Mouse (Mus musculus) erythroblast, embryonic 14.5 days (primary cell): ENCODE measurements around the gene Spint4. TPM values are rescaled to one million over a fixed set of nuclear protein-coding genes. Genes with fewer than 3 reads are reported as not detected.

Experiments
- H3K27me3 ChIP-seq: 2 replicates; pipeline ENCODE4 v1.6.1; 2012; ENCODE audit warnings: inconsistent platforms; ENCODE audit not compliant: control insufficient read depth
- H3K36me3 ChIP-seq: 2 replicates; pipeline ENCODE4 v1.6.1; 2012; ENCODE audit warnings: mild to moderate bottlenecking, inconsistent platforms; ENCODE audit not compliant: control insufficient read depth
- H3K4me1 ChIP-seq: 2 replicates; pipeline ENCODE4 v1.6.1; 2012; ENCODE audit warnings: inconsistent platforms; ENCODE audit not compliant: control insufficient read depth
- H3K4me3 ChIP-seq: replicated peaks from 2 replicates; pipeline ENCODE3; 2012; ENCODE audit warnings: moderate library complexity, mild to moderate bottlenecking, inconsistent platforms
- H3K9me3 ChIP-seq: 2 replicates; pipeline ENCODE4 v1.6.1; 2012; ENCODE audit warnings: low read length, inconsistent platforms, mixed read lengths; ENCODE audit not compliant: control insufficient read depth
- GATA1 ChIP-seq: IDR thresholded peaks from 2 replicates; pipeline ENCODE4 v1.6.1; 2012; ENCODE audit warnings: low read length, inconsistent platforms, mixed read lengths
- TAL1 ChIP-seq: IDR thresholded peaks from 3 replicates; pipeline ENCODE4 v1.6.1; 2012; ENCODE audit warnings: low read length, inconsistent platforms, mixed read lengths
- polyA plus RNA-seq: library from polyadenylated mRNA; stranded (reverse); fragments of >175 nt; gene quantifications from 2 replicates; pipeline ENCODE4 v1.2.3, GENCODE M21; 2012

Spint4 gene
- polyA plus RNA-seq, 1 experiment, result not detected

- H3K9me3 ChIP-seq, result no peaks in the 10 kb centered on the region; the same call in 1 of the 2 replicates
- H3K4me3 ChIP-seq, result peak within 1 kb of the TSS; percentile 91
- no peak for TF ChIP-seq GATA1
- no peak for TF ChIP-seq TAL1
- peaks cover 47% of the 10 kb centered on the region for H3K36me3 ChIP-seq
- H3K27me3 ChIP-seq, result peaks cover 35% of the 10 kb centered on the region
- peaks cover 54% of the 10 kb centered on the region for H3K4me1 ChIP-seq
Observed at GRCm38 (mm10) chr2:164745843-164746479, 47.7 kb downstream of the Spint4 start, which contains the start of the genes Wfdc3 and Dnttip1. Gene Wfdc3, minus strand, starts transcription at chr2:164745931. Gene Dnttip1, plus strand, starts transcription at chr2:164745983.

DNA sequence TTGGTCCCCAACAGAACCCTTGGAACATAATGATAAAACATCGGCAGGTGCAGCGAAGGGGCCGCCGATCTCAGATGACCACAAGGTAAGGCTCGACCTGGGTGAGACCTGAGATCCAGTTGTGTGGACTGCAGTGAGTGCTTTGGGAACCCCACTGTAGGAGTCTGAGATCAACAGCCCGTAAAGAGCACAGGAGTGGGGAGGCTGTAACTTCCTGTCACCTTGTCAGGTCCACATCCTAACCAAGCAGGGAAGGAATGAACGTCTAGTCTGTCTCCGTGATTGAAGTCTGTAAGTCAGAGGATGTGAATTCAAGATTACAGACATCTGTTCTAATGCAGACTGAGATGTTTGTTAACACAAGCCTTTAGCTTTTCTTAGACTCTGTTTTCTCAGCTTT lies 48.4 kb downstream of the Spint4 start:
- Histone ChIP-seq H3K9me3 (no peaks in the 10 kb centered on the region; the same call in 1 of the 2 replicates), H3K4me3 (peak overlapping the region; percentile 91), H3K4me1 (peaks cover 54% of the 10 kb centered on the region), H3K36me3 (peaks cover 54% of the 10 kb centered on the region), H3K27me3 (peaks cover 31% of the 10 kb centered on the region)
- TF ChIP-seq GATA1 (no peak), TAL1 (no peak)

DNA sequence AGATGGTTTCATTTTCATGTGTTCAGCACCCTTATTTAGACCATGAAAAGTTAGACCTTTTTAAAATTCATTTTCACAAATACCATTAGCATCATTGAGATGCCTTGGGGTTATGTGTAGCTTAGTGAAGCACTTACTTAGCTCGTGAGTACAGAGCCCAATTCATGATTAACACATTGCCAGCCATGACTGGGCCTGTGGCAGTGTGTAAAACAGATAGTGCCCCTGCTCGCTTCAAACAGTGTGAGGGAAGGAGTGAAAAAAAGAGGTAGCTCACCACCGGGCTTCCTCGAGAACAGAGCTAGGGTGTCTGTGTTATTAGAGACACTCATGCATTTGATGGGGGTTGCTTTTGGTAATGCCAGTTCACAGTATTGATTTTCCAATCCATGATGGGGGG lies 49.9 kb downstream of the Spint4 start:
- H3K4me1 ChIP-seq, result peaks cover 60% of the 10 kb centered on the region
- peak overlapping the region; percentile 91 for H3K4me3 ChIP-seq
- peaks cover 22% of the 10 kb centered on the region for H3K27me3 ChIP-seq
- H3K9me3 ChIP-seq, result no peaks in the 10 kb centered on the region; the same call in 1 of the 2 replicates
- H3K36me3 ChIP-seq, result peaks cover 69% of the 10 kb centered on the region
- TF ChIP-seq TAL1 (peak; percentile 60), GATA1 (no peak)

DNA sequence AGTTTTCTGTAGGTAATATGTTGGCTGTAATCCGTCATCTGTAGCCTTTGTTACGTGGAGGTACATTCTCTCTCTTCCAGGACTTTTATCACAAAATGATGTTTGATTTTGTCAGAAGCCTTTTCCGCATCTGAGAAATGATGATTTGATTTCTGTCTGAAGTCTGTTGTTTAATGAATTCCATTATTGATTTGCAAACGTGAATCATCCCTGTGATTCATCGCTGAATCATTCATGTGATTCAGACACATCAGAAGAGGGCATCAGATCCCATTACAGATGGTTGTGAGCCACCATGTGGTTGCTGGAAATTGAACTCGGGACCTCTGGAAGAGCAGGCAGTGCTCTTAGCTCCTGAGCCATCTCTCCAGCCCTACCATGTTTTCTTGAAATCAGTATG lies 50.7 kb downstream of the Spint4 start:
- H3K36me3 ChIP-seq, result peaks cover 77% of the 10 kb centered on the region
- no peaks in the 10 kb centered on the region; the same call in 1 of the 2 replicates for H3K9me3 ChIP-seq
- peak overlapping the region; percentile 91 for H3K4me3 ChIP-seq
- peaks cover 61% of the 10 kb centered on the region for H3K4me1 ChIP-seq
- peaks cover 14% of the 10 kb centered on the region for H3K27me3 ChIP-seq
- no peak for TF ChIP-seq TAL1
- TF ChIP-seq GATA1, result no peak

Other genes starting within 250 kb of the Spint4 start
- 7.9 and 10.3 TPM in 2 replicates for gene Sys1, start 241.5 kb upstream of the Spint4 start, polyA plus RNA-seq
- not detected in 2 replicates for gene Gm20458, start 237.5 kb upstream of the Spint4 start, polyA plus RNA-seq
- not detected in 2 replicates for gene Trp53tg5, start 224.8 kb upstream of the Spint4 start, polyA plus RNA-seq
- gene Dbndd2, start 212.4 kb upstream of the Spint4 start, polyA plus RNA-seq, result 0.09 and 0.11 TPM in 2 replicates
- 12.7 and 13.8 TPM in 2 replicates for gene Pigt, start 201.0 kb upstream of the Spint4 start, polyA plus RNA-seq
- gene Wfdc2, start 136.1 kb upstream of the Spint4 start, polyA plus RNA-seq, result not detected in 2 replicates
- not detected in 2 replicates for gene Spint3, start 125.0 kb upstream of the Spint4 start, polyA plus RNA-seq
- not detected in 2 replicates for gene Wfdc6a, start 113.1 kb upstream of the Spint4 start, polyA plus RNA-seq
- gene Eppin, start 104.9 kb upstream of the Spint4 start, polyA plus RNA-seq, result not detected in 2 replicates
- not detected in 2 replicates for gene Wfdc6b, start 85.0 kb upstream of the Spint4 start, polyA plus RNA-seq
- gene Wfdc8, start 84.9 kb upstream of the Spint4 start, polyA plus RNA-seq, result not detected in 2 replicates
- 0.05 TPM in 1 of 2 replicates, not detected in the other for gene Wfdc16, start 59.7 kb upstream of the Spint4 start, polyA plus RNA-seq
- not detected in 2 replicates for gene Wfdc10, start 42.5 kb upstream of the Spint4 start, polyA plus RNA-seq
- gene Wfdc9, start 41.9 kb upstream of the Spint4 start, polyA plus RNA-seq, result not detected in 2 replicates
- not detected in 2 replicates for gene Wfdc11, start 24.4 kb upstream of the Spint4 start, polyA plus RNA-seq
- not detected in 2 replicates for gene Wfdc13, start 13.4 kb upstream of the Spint4 start, polyA plus RNA-seq
- not detected in 2 replicates for gene Spint5, start 16.8 kb downstream of the Spint4 start, polyA plus RNA-seq
- gene Wfdc3, start 47.4 kb downstream of the Spint4 start, polyA plus RNA-seq, result 0.04 and 0.07 TPM in 2 replicates
- 16.3 and 17.4 TPM in 2 replicates for gene Dnttip1, start 47.5 kb downstream of the Spint4 start, polyA plus RNA-seq
- 158 and 179 TPM in 2 replicates for gene Ube2c, start 71.4 kb downstream of the Spint4 start, polyA plus RNA-seq
- not detected in 2 replicates for gene Tnnc2, start 81.5 kb downstream of the Spint4 start, polyA plus RNA-seq
- gene Snx21, start 87.3 kb downstream of the Spint4 start, polyA plus RNA-seq, result 1.5 and 2.4 TPM in 2 replicates
- gene Acot8, start 106.4 kb downstream of the Spint4 start, polyA plus RNA-seq, result 7.0 and 9.2 TPM in 2 replicates
- gene Zswim3, start 106.6 kb downstream of the Spint4 start, polyA plus RNA-seq, result 0.08 and 0.10 TPM in 2 replicates
- 0.69 and 0.71 TPM in 2 replicates for gene Zswim1, start 124.2 kb downstream of the Spint4 start, polyA plus RNA-seq
- gene Spata25, start 130.0 kb downstream of the Spint4 start, polyA plus RNA-seq, result not detected in 2 replicates
- 6.9 and 7.3 TPM in 2 replicates for gene Ctsa, start 134.4 kb downstream of the Spint4 start, polyA plus RNA-seq
- gene Neurl2, start 135.0 kb downstream of the Spint4 start, polyA plus RNA-seq, result 0.10 and 0.14 TPM in 2 replicates
- gene Pltp, start 159.2 kb downstream of the Spint4 start, polyA plus RNA-seq, result 0.32 and 0.70 TPM in 2 replicates
- gene Pcif1, start 180.8 kb downstream of the Spint4 start, polyA plus RNA-seq, result 24.3 and 28.7 TPM in 2 replicates
- 5.2 and 5.8 TPM in 2 replicates for gene Zfp335, start 213.3 kb downstream of the Spint4 start, polyA plus RNA-seq
- gene Mmp9, start 242.3 kb downstream of the Spint4 start, polyA plus RNA-seq, result 0.04 TPM in 1 of 2 replicates, not detected in the other